Mouse (Mus musculus) ZHBTc4 (cell line): ENCODE measurements around the gene Trir.

Source experiments
- DNase-seq: peaks from one replicate; pipeline ENCODE4 v3.0.0-alpha.2; 2011; ENCODE audit warnings: low read depth, low spot score

The Trir gene

GRCm38 (mm10) chr8:85036381-85036717 lies 9.7 kb downstream of the Trir start:
- DNase-seq, result no peak

- peak; percentile 98 for DNase-seq
Measured at GRCm38 (mm10) chr8:85036718-85037365, 10.2 kb downstream of the Trir start, which contains the start of gene Tnpo2. Tnpo2 (plus strand) TSS chr8:85036915.

DNA sequence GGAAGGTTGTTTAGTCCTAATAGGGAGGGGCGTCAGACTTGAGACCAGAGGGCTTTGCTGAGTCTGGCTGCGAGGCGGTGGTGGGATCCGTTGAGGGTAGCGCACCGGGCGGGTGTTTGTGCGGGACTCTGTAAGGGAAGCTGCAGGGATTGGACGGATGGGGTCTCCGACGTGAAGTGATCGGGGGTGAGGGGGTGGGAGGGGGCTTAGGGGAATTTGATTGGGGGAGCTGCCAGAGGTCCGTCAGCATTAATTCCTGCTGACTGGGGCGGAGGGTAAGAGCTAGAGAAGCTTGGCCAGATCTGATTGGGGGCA lies 10.7 kb downstream of the Trir start:
- peak; percentile 86 for DNase-seq

DNA sequence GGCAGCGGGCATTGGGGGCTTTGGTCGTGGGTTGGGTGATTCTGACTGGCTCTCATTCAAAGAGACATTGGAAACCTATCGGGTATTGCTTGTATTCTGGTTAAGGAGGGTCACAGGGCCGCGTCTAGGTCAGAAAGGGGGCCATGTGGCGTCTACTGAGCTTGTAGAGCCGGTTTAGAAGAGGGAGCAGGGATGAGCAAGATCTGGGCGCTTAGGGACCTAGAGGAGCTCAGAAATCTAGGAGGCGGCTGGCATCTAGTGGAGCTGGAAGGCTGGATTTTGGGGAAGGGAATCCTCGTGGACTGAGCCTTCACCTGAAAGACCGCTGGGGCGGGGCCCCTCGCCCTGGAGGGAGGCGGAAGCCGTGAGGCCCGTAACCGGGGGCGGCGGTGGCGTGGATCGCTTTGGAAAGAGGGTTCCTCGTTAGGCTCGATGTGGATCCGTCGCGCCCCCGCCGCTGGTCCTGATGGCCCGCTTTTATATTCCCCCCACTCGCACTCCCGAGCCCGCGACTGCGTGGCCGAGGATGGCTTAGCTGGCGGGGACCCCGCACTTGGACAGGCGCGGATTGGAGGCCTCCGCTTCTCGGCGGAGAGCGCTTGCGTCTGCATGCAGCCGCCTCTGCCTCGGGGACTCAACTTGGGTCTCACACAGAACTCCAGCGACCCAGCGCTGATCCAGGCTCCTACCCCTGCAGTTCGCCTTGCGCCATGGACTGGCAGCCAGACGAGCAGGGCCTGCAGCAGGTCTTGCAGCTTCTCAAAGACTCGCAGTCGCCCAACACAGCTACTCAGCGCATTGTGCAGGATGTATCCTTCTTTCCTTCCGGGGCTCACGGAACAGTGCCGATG lies 11.3 kb downstream of the Trir start:
- DNase-seq, result peak; percentile 58

DNA sequence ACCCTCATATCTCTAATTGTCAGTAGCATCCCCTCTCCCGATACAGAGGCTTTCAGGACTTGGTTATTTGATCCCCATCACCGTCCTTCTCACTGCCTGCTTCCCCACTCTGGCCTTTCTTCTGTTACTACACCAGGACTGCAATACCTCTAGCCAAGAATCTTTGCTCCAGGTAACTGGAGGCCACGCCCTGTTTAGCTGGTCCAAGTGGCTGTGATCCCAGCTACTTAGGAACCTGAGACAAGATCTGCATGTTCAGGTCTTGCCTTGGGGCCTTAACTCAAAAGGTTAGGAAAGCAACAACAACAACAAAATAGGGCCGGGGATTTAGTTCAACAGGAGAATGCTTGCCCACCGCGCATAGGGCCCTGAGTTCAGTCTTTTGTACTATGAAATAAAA lies 17.0 kb downstream of the Trir start:
- DNase-seq, result no peak

DNA sequence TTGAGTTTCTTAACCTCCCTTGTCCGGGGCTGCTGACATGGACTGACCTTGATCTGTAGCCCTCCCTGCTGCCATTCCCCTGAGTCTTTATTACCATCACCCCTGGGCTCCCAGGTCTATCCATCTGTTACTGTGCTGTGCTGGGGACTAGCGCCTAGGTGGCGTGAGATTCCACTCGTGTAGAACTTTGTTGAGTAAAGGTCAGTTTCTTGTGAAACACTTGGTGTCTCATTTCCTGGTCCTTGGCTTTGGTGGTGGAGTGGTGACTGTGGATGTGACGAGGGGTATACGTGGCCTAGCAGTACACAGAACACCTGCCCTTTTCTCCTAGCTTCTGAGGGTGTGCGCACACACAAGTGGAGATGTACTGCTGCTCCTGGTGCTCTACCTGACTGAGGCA lies 30.7 kb downstream of the Trir start:
- DNase-seq, result no peak

DNA sequence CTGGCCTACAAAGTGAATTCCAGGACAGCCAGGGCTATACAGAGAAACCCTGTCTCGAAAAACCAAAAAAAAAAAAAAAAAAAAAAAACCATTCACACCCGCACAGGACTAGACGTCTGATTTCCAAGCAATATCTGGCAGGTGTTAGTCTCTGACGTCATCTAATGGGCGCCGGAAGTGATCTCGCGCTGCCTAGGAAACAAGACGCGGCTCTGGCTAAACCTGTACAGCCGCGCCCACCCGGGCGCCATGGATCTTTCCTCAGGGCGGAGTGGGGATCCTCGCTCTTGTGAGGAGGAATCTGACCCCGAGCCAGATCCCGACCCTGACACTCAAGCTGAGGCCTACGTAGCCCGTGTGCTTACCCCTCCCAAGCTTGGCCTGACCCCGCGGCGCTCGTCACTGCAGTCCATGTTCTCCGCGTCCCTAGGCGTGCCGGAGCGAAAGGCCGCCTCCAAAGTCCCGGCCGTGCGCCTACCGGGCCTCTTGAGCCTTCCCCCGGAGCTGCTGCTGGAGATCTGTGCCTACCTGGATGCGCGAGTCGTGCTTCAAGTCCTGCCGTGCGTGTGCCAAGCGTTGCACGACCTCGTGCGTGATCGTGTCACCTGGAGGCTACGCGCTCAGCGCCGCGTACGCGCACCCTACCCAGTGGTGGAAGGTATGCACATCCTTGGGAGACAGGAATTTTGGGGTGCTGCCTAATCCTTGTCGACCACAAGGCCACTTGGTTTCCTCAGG lies 33.4 kb downstream of the Trir start, which contains the start of gene Fbxw9:
TSS of gene Fbxw9 (plus strand) at position 177 of the 738 bp plus-strand sequence.
- DNase-seq, result peak; percentile 96

DNA sequence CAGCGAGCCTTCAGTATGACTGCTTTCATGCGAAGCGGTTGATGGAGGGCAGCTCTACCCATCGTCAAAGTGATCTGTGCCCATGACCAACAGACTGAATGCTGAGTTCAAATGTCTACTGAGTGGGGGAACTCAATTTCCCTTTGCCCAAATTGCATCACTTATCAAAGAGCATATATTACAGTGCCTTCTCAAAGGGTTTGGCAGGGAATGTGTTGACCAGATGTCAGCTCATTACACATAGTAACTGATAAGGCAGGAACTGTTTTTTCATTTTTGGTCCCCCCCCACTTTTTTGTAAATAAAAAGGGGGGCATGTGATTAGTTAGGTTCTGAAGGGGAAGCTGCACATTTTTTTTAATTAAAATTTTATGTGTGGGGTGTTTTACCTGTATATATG lies 36.0 kb downstream of the Trir start:
- no peak for DNase-seq

- DNase-seq, result no peak
Measured at GRCm38 (mm10) chr8:85065213-85065612, 38.6 kb downstream of the Trir start.

DNA sequence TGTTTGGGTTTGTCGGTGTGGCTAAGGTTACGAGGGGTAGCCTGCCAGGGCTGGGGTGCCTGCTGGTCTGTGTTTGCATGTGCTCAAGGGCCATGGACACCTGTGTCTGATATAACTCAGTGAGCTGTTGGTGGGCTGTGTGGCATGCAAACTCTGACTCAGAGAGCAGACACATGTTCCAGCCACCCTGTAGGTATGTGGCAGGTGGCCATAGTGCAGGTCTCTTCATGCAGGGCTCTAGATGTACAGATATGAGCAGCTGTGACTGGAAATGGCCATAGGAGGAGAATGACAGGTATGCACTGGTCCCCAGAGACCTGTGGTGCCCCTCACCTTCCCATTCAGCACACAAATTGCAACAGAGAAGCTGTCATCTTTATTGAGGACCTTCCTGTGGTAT lies 40.5 kb downstream of the Trir start:
- DNase-seq, result no peak

- DNase-seq, result no peak
Measured at GRCm38 (mm10) chr8:85067982-85068381, 41.4 kb downstream of the Trir start, which contains the start of gene Gm5741. Gm5741 (minus strand) TSS chr8:85067982.

DNA sequence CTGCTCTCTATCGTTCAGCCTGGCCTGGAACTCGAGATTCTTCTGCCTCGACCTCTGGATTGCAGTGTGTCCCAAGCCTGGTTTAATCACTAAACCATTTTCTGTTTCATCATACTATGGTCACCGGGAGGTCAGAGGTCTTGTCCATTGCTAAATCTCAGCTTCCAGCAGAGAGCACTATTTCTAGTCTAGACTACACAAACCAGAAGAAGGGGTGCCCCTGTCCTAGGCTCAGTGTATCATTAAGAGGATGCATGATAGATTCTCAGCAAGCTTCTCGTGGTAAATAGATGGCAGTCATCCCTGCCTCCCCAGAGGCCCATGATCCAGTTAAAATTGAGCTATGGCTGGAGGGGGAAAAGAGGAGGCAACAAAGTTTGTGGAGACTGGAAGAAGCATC lies 44.4 kb downstream of the Trir start:
- no peak for DNase-seq

DNA sequence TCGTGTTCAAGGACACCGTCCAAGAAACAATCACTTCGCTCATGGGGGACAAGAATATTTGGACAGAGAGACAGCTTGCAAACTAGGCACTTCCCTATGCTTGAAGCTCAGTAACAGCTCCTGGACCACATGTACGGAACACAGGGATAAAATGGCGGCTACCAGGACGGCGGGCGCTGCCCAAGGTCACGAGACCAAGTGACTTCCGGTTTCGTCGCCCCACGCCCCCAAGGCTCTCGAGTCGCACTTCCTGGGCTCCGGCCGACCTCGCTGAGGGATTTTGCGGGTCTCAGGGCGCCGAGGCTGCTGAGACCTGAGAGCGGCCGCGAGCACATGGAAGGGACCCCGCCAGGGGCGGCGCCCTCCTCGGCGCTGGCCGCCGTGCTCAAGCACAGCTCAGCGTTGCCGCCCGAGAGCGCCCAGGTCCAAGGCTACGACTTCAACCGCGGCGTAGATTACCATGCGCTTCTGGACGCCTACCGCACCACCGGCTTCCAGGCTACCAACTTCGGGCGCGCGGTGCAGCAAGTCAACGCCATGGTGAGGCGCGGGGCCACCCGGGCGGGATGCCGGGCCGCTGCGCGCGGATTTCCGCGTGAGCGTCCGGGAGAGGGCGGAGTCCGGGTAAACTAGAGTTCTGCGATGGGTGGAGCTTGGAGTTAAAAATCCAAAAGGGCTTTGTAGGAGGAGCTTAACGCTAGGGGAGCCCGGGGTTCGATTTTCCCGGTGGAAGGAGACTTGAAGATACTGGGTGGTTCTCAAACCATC lies 45.1 kb downstream of the Trir start, which contains the start of gene Dhps:
TSS of gene Dhps (plus strand) at position 244 of the 768 bp plus-strand sequence.
- peak; percentile 96 for DNase-seq

DNA sequence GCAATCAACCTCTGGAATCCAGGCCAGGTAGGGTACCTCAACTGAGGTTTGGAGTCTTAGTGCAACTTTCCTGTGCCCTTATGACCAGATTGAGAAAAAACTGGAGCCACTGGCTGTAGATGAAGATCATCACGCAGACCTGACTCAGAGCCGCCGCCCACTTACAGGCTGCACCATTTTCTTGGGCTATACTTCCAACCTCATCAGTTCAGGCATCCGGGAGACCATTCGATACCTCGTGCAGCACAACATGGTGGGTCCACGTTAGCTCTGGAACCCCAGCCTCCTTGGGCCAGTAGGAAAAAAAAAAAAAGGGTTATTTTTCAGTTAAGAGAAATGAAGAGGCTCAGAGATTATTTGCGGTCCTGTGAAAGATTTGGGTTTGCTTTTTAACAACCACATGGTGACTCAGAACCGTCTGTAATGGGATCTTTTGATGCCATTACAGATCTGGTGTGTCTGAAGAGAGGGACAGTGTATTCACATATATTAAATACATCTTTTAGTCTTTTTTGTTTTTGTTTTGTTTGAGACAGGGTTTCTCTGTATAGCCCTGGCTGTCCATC lies 45.8 kb downstream of the Trir start:
- DNase-seq, result no peak

DNA sequence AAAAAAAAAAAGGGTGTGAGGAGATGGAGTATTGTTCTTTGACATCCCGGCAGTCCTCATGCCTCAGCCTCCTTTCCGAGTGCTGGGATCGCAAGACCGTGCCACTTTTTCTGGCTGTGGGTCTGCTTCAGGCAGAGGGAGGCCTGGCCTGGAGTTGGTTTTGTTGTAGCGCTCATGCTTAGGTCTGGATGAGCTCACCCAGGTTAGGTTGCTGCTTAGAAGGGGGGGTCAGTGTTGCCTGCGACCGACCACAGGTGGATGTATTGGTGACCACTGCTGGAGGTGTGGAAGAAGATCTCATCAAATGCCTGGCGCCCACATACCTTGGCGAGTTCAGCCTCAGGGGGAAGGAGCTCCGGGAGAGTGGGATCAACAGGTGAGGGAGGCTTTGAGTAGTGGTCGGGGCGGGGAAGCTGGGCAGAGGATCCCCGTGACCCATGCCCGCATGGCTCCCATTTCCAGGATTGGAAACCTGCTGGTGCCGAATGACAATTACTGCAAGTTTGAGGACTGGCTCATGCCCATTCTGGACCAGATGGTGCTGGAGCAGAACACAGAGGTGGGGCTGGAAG lies 46.5 kb downstream of the Trir start:
- DNase-seq, result no peak

GRCm38 (mm10) chr8:85074167-85074566 lies 47.5 kb downstream of the Trir start:
- DNase-seq, result no peak

- DNase-seq, result no peak
Measured at GRCm38 (mm10) chr8:85074617-85075016, 48.0 kb downstream of the Trir start.

- peak; percentile 76 for DNase-seq
Measured at GRCm38 (mm10) chr8:85076001-85076400, 49.4 kb downstream of the Trir start.

- peak; percentile 93 for DNase-seq
Measured at GRCm38 (mm10) chr8:85076993-85077392, 50.4 kb downstream of the Trir start.
